Mouse (Mus musculus): ENCODE measurements at regions not wholly inside any gene's neighbourhood (a gene's known extent, or its start where the extent isn't known, plus 50 kb on each side); places are given as distances from the start of the nearest gene placed in this dataset.

- DNase-seq (ENCODE audit: low spot score): no peak
Observed at GRCm38 (mm10) chr1:194208034-194209000, 409.7 kb upstream of the Plxna2 start.

- no peak for DNase-seq (ENCODE audit: low spot score)
Observed at GRCm38 (mm10) chr1:194197516-194197915, 420.5 kb upstream of the Plxna2 start.

DNA sequence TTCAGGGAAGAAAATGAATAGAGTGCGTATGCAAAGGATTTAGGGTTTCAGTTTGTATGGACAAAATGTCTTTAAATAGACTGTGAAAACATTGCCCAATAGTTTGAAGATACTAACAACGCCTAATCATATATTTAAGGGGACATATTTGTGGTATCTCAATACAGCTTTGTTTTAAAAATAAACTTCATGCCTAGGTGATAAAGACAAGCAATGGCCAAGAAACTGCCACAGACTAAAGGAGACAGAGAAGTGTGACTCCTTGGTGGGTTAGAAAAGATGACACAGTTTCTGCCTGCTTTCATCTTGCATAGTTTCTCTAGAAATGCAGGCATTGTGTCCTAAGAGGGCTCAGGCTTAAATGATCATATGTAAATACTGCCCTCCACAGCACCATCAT, 435.7 kb upstream of the Plxna2 start:
- DNase-seq (ENCODE audit: low spot score): no peak

DNA sequence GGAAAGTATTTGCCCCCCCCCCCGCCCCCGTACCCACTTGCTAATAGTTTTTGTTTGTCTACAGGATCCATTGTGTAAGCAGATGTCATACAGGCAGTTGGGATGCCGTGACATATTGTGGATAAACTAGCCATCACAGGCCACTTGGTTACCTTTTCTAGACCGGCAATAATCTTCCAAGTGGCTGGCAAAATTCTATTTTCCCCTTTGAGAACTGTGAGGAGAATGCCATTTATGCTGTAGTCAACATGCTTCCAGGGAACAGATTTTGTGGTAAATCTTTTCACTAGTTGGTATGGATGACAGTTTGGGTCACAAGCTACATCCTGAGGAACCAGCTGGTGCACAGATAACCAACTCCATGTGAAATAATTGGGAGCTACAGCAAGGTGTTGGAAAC, 456.5 kb upstream of the Plxna2 start:
- no peak for DNase-seq (ENCODE audit: low spot score)

GRCm38 (mm10) chr1:194160761-194161461, 457.1 kb upstream of the Plxna2 start:
- no peak for DNase-seq (ENCODE audit: low spot score)

GRCm38 (mm10) chr1:194157268-194157667, 460.8 kb upstream of the Plxna2 start:
- no peak for DNase-seq (ENCODE audit: low spot score)

- DNase-seq (ENCODE audit: low spot score): no peak
Observed at GRCm38 (mm10) chr1:194148416-194149364, 469.3 kb upstream of the Plxna2 start.

GRCm38 (mm10) chr1:194117631-194118360, 500.2 kb upstream of the Plxna2 start:
- DNase-seq (ENCODE audit: low spot score): no peak

DNA sequence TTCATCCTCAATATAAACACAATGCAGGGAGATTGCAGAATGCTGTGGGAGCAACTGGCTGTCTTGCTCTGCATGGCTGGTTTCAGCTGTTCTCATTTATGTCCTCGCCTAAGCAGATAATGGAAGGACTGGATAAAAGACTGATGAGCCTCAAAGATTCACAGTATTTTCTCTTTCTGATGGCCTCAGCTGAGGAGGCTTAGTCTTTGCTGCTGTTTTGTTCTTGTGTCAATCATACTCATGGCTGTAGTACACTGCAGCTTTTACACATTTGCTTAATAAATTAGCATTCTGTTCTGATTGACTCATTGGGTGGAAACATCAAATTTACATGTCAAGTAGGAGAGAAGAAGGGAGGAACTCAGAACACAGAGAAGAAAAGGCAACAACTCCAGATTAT, 503.6 kb upstream of the Plxna2 start:
- DNase-seq (ENCODE audit: low spot score): no peak

GRCm38 (mm10) chr1:194111931-194112330, 506.1 kb upstream of the Plxna2 start:
- DNase-seq (ENCODE audit: low spot score): no peak

- DNase-seq (ENCODE audit: low spot score): no peak
Observed at GRCm38 (mm10) chr1:194109172-194110071, 508.6 kb upstream of the Plxna2 start.

GRCm38 (mm10) chr1:194108132-194108531, 509.9 kb upstream of the Plxna2 start:
- peak; percentile 2 for DNase-seq (ENCODE audit: low spot score)

GRCm38 (mm10) chr1:194107271-194107938, 510.6 kb upstream of the Plxna2 start:
- DNase-seq (ENCODE audit: low spot score): no peak

- no peak for DNase-seq (ENCODE audit: low spot score)
Observed at GRCm38 (mm10) chr1:194089918-194090548, 528.0 kb upstream of the Plxna2 start.

- DNase-seq (ENCODE audit: low spot score): no peak
Observed at GRCm38 (mm10) chr1:194058512-194058911, 559.5 kb upstream of the Plxna2 start.

GRCm38 (mm10) chr1:194056544-194056943, 561.5 kb upstream of the Plxna2 start:
- DNase-seq (ENCODE audit: low spot score): no peak

DNA sequence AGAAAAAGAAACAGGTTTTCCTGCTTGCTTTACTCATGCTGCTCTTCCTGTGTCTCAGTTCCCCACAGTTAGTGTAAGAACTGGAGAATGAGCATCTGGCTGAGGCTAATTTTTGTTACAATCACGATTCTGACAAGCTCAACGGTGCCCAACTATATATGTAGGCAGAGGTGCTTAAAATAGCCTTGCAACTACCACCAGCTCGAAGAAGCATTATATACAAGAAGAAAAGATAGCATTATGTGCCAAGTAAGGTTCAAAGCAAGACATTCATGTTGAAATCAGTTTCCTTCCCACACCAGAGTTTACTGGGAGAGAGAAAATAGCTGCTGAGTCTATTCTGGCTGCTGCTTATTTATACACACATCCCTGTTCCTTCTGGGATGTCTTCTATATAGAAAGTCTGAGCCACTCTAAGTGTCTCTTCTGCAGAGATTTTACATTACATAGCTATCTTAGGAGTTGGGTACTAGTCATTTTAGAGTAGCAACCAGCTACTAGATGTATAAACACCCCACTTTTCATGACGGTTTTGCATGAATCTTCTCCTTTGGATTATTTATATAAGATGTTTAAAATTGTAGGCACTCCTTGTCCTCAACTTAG, 568.2 kb upstream of the Plxna2 start:
- DNase-seq (ENCODE audit: low spot score): no peak
